Mouse (Mus musculus): ENCODE measurements around the gene Vwa8. TPM values are rescaled to one million over a fixed set of nuclear protein-coding genes. Genes with fewer than 3 reads are reported as not detected.

Vwa8 gene
- total and polyA plus RNA-seq, 3 experiments, result 12.4 to 17.5 (median 15.9) TPM

GRCm38 (mm10) chr14:79124643-79125042, 275.8 kb downstream of the Vwa8 start:
- Histone ChIP-seq H3K9me3 (replicated peaks; ENCODE audit: low read length) (no peaks in the 10 kb centered on the region), H3K4me1 (ENCODE audit: control insufficient read depth in 1 of 2, insufficient read depth in 2 of 2) (peaks cover 12 to 38% of the 10 kb centered on the region in 2 experiments), H3K27ac (ENCODE audit: insufficient read depth, low read depth) (no peak overlapping the region), H3K4me2 (ENCODE audit: insufficient read depth, low read depth, poor library complexity, severe bottlenecking) (no peak overlapping the region), H3K4me3 (replicated peaks in 1 of 3; ENCODE audit: low read depth in 2 of 3, low read length in 2 of 3, poor library complexity in 1 of 3) (no peak overlapping the region), H3K79me2 (replicated peaks; ENCODE audit: control insufficient read depth, extremely low read depth, insufficient read depth, poor library complexity, severe bottlenecking) (no peaks in the 10 kb centered on the region), H3K27me3 (replicated peaks) (no peaks in the 10 kb centered on the region), H3K36me3 (replicated peaks in 1 of 2; ENCODE audit: control insufficient read depth in 1 of 2, insufficient read depth in 1 of 2, low read length in 1 of 2) (peaks cover 0 to 3% of the 10 kb centered on the region in 2 experiments), H3K9ac (ENCODE audit: insufficient read depth, low read depth) (no peak overlapping the region)
- TF ChIP-seq CHD2 (IDR thresholded peaks at IDR 0.05; ENCODE audit: low read length) (no peak), KAT2A (IDR thresholded peaks at IDR 0.05; ENCODE audit: insufficient replicate concordance, low read length) (no peak), JUND (conservative IDR thresholded peaks at IDR 0.05; ENCODE audit: low read depth, low read length) (no peak), SIN3A (IDR thresholded peaks at IDR 0.05; ENCODE audit: low read length) (no peak), RAD21 (IDR thresholded peaks at IDR 0.05; ENCODE audit: low read depth, low read length) (peak; percentile 89), IRF4 (IDR thresholded peaks at IDR 0.05; ENCODE audit: low read depth, low read length) (no peak), CHD1 (IDR thresholded peaks at IDR 0.05; ENCODE audit: low read depth, low read length) (no peak), USF2 (conservative IDR thresholded peaks at IDR 0.05; ENCODE audit: low read depth, low read length) (no peak), ETS1 (conservative IDR thresholded peaks at IDR 0.05; ENCODE audit: low read depth, low read length) (no peak), JUN (IDR thresholded peaks at IDR 0.05; ENCODE audit: insufficient read depth, low read depth, low read length) (no peak), SMC3 (IDR thresholded peaks at IDR 0.05; ENCODE audit: low read depth, low read length) (peak; percentile 84), CTCF (conservative IDR thresholded peaks at IDR 0.05 in 1 of 2, IDR thresholded peaks at IDR 0.05 in 1 of 2; ENCODE audit: low read depth in 2 of 2, low read length in 2 of 2) (peak; percentile 34 to 87), ZC3H11A (IDR thresholded peaks at IDR 0.05; ENCODE audit: low read depth, low read length) (peak; percentile 69)
- dilution Hi-C loops (cut with MboI; ENCODE audit: extremely low pct_ligation_motif_present, extremely low pct_unique_long_range_greater_than_20kb, low sequenced_read_pairs) (no loop called here), in situ Hi-C loops (cut with MboI; ENCODE audit: low pct_ligation_motif_present, low pct_unique_long_range_greater_than_20kb, low sequenced_read_pairs) (loop anchor here (10.0 kb wide), 1 partner anchor 180 kb away; the partner anchor contains the start of gene Rgcc)
- peak; percentile 50 for DNase-seq (ENCODE audit: extremely low read depth)

- DNase-seq (ENCODE audit: extremely low read depth), result no peak
- peaks cover 0 to 3% of the 10 kb centered on the region in 2 experiments for H3K36me3 ChIP-seq (replicated peaks in 1 of 2; ENCODE audit: control insufficient read depth in 1 of 2, insufficient read depth in 1 of 2, low read length in 1 of 2)
- dilution Hi-C loops (cut with MboI; ENCODE audit: extremely low pct_ligation_motif_present, extremely low pct_unique_long_range_greater_than_20kb, low sequenced_read_pairs) (no loop called here), in situ Hi-C loops (cut with MboI; ENCODE audit: low pct_ligation_motif_present, low pct_unique_long_range_greater_than_20kb, low sequenced_read_pairs) (loop anchor here (10.0 kb wide), 1 partner anchor 179 kb away; the partner anchor contains the start of gene Rgcc)
- no peak for TF ChIP-seq KAT2A (IDR thresholded peaks at IDR 0.05; ENCODE audit: insufficient replicate concordance, low read length)
- no peak for TF ChIP-seq RCOR1 (conservative IDR thresholded peaks at IDR 0.05; ENCODE audit: low read depth, low read length)
- 0 out of 2 replicates have a peak, but pooled peaks have one; percentile 5 for TF ChIP-seq EP300 (IDR thresholded peaks at IDR 0.05; ENCODE audit: low read length)
- no peaks in the 10 kb centered on the region for H3K79me2 ChIP-seq (replicated peaks; ENCODE audit: control insufficient read depth, extremely low read depth, insufficient read depth, poor library complexity, severe bottlenecking)
- peaks cover 9 to 27% of the 10 kb centered on the region in 2 experiments for H3K4me1 ChIP-seq (ENCODE audit: control insufficient read depth in 1 of 2, insufficient read depth in 2 of 2)
- H3K27me3 ChIP-seq (replicated peaks), result no peaks in the 10 kb centered on the region
- H3K9me3 ChIP-seq (replicated peaks; ENCODE audit: low read length), result no peaks in the 10 kb centered on the region
- H3K27ac ChIP-seq (ENCODE audit: insufficient read depth, low read depth), result no peak overlapping the region
- no peak overlapping the region for H3K9ac ChIP-seq (ENCODE audit: insufficient read depth, low read depth)
- H3K4me3 ChIP-seq (replicated peaks in 1 of 3; ENCODE audit: low read depth in 2 of 3, low read length in 2 of 3, poor library complexity in 1 of 3), result no peak overlapping the region
- H3K4me2 ChIP-seq (ENCODE audit: insufficient read depth, low read depth, poor library complexity, severe bottlenecking), result peak overlapping the region; percentile 34; the same call in 1 of the 2 replicates
These were observed 277.3 kb downstream of the Vwa8 start for GRCm38 (mm10) chr14:79126176-79126575.

All from CH12.LX (cell line).